Mouse (Mus musculus) c-Kit-positive CD71-positive TER-119-negative erythroid progenitor cells, embryonic 14.5 days (primary cell): ENCODE results near the gene Fance.
"Not testable (repeated sequence)": the region's sequence is repeated elsewhere in the genome, so short reads cannot be mapped to it uniquely, and the experiment has no call there.

Source experiments
- DNase-seq: peaks from one replicate; pipeline ENCODE4 v3.0.0-alpha.2; 2013; ENCODE audit warnings: low read depth

Gene Fance

GRCm38 (mm10) chr17:28291346-28291745, 22.0 kb upstream of the Fance start:
- no peak for DNase-seq

GRCm38 (mm10) chr17:28293716-28294115, 19.6 kb upstream of the Fance start:
- DNase-seq, result no peak

GRCm38 (mm10) chr17:28294449-28295333, 18.6 kb upstream of the Fance start:
- DNase-seq, result no peak

- DNase-seq, result no peak
These were observed 14.4 kb upstream of the Fance start for GRCm38 (mm10) chr17:28298888-28299287.

GRCm38 (mm10) chr17:28299669-28300320, 13.5 kb upstream of the Fance start:
- DNase-seq, result no peak

- DNase-seq, result no peak
These were observed 13.0 kb upstream of the Fance start for GRCm38 (mm10) chr17:28300323-28300722.

GRCm38 (mm10) chr17:28300850-28301249, 12.5 kb upstream of the Fance start:
- DNase-seq, result no peak

GRCm38 (mm10) chr17:28305172-28305571, 8.1 kb upstream of the Fance start:
- DNase-seq, result no peak

- DNase-seq, result peak; percentile 87
These were observed 4.8 kb upstream of the Fance start for GRCm38 (mm10) chr17:28308297-28309195.

GRCm38 (mm10) chr17:28310831-28311230, 2.5 kb upstream of the Fance start:
- DNase-seq, result no peak

GRCm38 (mm10) chr17:28311366-28312132, 1.8 kb upstream of the Fance start:
- no peak for DNase-seq

- no peak for DNase-seq
These were observed 797 bp upstream of the Fance start for GRCm38 (mm10) chr17:28312232-28313211.

- DNase-seq, result no peak
These were observed 534 bp downstream of the Fance start for GRCm38 (mm10) chr17:28313880-28314225.

GRCm38 (mm10) chr17:28315611-28316160, 2.4 kb downstream of the Fance start:
- no peak for DNase-seq

- no peak for DNase-seq
These were observed 3.2 kb downstream of the Fance start for GRCm38 (mm10) chr17:28316476-28316875.

GRCm38 (mm10) chr17:28317091-28317490, 3.8 kb downstream of the Fance start:
- no peak for DNase-seq

- DNase-seq, result peak; percentile 74
These were observed 4.4 kb downstream of the Fance start for GRCm38 (mm10) chr17:28317725-28318124.

- no peak for DNase-seq
These were observed 8.4 kb downstream of the Fance start for GRCm38 (mm10) chr17:28321700-28322099.

GRCm38 (mm10) chr17:28323786-28324185, 10.5 kb downstream of the Fance start:
- no peak for DNase-seq

GRCm38 (mm10) chr17:28324416-28324815, 11.1 kb downstream of the Fance start:
- DNase-seq, result not testable (repeated sequence)
